Mouse (Mus musculus) liver, postnatal 0 days (tissue): ENCODE data around the gene Sirt7. TPM values are rescaled to one million over a fixed set of nuclear protein-coding genes. Genes with fewer than 3 reads are reported as not detected.

ENCODE experiments used
- ATAC-seq: fragments of 200-750 bp; cut with Nextera tagmentation; 2 replicates; pipeline ENCODE4 v1.8.0; 2017; ENCODE audit warnings: mild to moderate bottlenecking, moderate library complexity
- DNase-seq: peaks from one replicate; pipeline ENCODE4 v3.0.0-alpha.2; 2016
- H3K27ac ChIP-seq: fragments of 300-500 bp; sonication (generic); 2 replicates; pipeline ENCODE4 v1.5.1; 2014; ENCODE audit warnings: antibody characterized with exemption, moderate library complexity, mild to moderate bottlenecking, low read depth
- H3K27me3 ChIP-seq: fragments of 300-500 bp; sonication (generic); 2 replicates; pipeline ENCODE4 v1.6.1; 2014; ENCODE audit warnings: low read length, control low read depth, mixed read lengths; ENCODE audit not compliant: insufficient read depth
- H3K36me3 ChIP-seq: fragments of 300-500 bp; sonication (generic); replicated peaks from 2 replicates; pipeline ENCODE4 v1.6.1; 2014; ENCODE audit warnings: mild to moderate bottlenecking, control low read depth, low read length, moderate library complexity, mixed read lengths; ENCODE audit not compliant: insufficient read depth
- H3K4me1 ChIP-seq: fragments of 300-500 bp; sonication (generic); 2 replicates; pipeline ENCODE4 v1.6.1; 2014; ENCODE audit warnings: antibody characterized with exemption, mild to moderate bottlenecking, control low read depth; ENCODE audit not compliant: insufficient read depth
- H3K4me2 ChIP-seq: fragments of 300-500 bp; sonication (generic); 2 replicates; pipeline ENCODE4 v1.6.1; 2014; ENCODE audit warnings: low read depth, mild to moderate bottlenecking, low read length, moderate library complexity, mixed read lengths
- H3K4me3 ChIP-seq: fragments of 300-500 bp; sonication (generic); 2 replicates; pipeline ENCODE4 v1.5.1; 2014; ENCODE audit warnings: low read depth, low read length
- H3K9ac ChIP-seq: fragments of 300-500 bp; sonication (generic); replicated peaks from 2 replicates; pipeline ENCODE4 v1.6.1; 2014; ENCODE audit warnings: mild to moderate bottlenecking, moderate library complexity
- H3K9me3 ChIP-seq: fragments of 300-500 bp; sonication (generic); 2 replicates; pipeline ENCODE4 v1.6.1; 2016; ENCODE audit warnings: mild to moderate bottlenecking, control low read depth, low read length, mixed read lengths
- CTCF ChIP-seq: sonication (generic); IDR thresholded peaks from 2 replicates; pipeline ENCODE4 v1.5.1; 2016; ENCODE audit warnings: antibody characterized with exemption, low read depth
- EP300 ChIP-seq: IDR thresholded peaks from 2 replicates; pipeline ENCODE4 v1.6.1; 2016; ENCODE audit warnings: antibody characterized with exemption, low read depth, mild to moderate bottlenecking
- WGBS: fragments of 180-500 bp; shearing (Covaris S2); extraction: QIAGEN DNeasy Blood & Tissue Kit; methylation state at CpG from one replicate; pipeline ENCODE4 v1.1.7; 2014; ENCODE audit not compliant: insufficient replicate concordance; 5-methylcytosine and 5-hydroxymethylcytosine counted together
- polyA plus RNA-seq: library from polyadenylated mRNA; unstranded; fragments of >200 nt; fragmentation: Nextera tagmentation; extraction: Ambion mirVana; gene quantifications from 2 replicates; pipeline ENCODE4 v1.2.1, GENCODE M21; 2015

Sirt7 gene
- polyA plus RNA-seq, 1 experiment from 2014 or later, result 34.3 TPM

DNA sequence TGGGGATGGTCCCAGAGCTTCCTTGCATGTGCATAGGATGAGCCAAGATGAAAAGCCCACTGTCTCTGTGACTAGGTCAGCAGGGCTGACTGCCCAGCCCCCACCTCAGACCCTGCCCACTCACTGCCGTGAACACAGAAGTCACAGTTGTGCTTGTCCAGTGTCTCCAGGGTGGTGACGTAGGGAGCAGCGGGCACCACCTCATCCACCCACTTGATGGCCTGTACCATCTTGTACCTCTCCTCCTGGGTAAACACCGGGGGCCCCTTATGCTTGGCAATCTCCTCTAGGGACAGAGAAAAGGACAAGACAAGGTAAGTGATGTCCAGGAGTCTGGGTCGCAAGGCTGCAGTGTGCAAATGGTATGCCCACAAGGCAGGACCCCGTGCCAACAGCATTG lies 9.9 kb downstream of the Sirt7 start:
- Histone ChIP-seq H3K4me3 (0 out of 2 replicates have a peak overlapping the region, but pooled peaks have one; percentile 7), H3K4me1 (peaks cover 28% of the 10 kb centered on the region), H3K27me3 (no peaks in the 10 kb centered on the region), H3K27ac (peak overlapping the region; percentile 12; the same call in 1 of the 2 replicates), H3K4me2 (peak overlapping the region; percentile 98), H3K36me3 (peaks cover 56% of the 10 kb centered on the region), H3K9me3 (no peaks in the 10 kb centered on the region), H3K9ac (no peak overlapping the region; the same call in 1 of the 2 replicates)
- WGBS, result 86% methylated on average over 6 of the region's 6 CpGs
- no peak for ATAC-seq
- DNase-seq, result no peak
- TF ChIP-seq EP300, result no peak
- TF ChIP-seq CTCF, result no peak

GRCm38 (mm10) chr11:120613976-120614375 lies 11.1 kb downstream of the Sirt7 start:
- Histone ChIP-seq H3K27me3 (no peaks in the 10 kb centered on the region), H3K27ac (no peak overlapping the region), H3K9ac (no peak overlapping the region), H3K4me2 (no peak overlapping the region), H3K9me3 (no peaks in the 10 kb centered on the region), H3K36me3 (peaks cover 47% of the 10 kb centered on the region), H3K4me3 (no peak overlapping the region), H3K4me1 (peaks cover 33% of the 10 kb centered on the region)
- TF ChIP-seq EP300, result no peak
- TF ChIP-seq CTCF, result no peak
- 82% methylated on average over 8 of the region's 8 CpGs for WGBS
- DNase-seq, result no peak
- ATAC-seq, result no peak

DNA sequence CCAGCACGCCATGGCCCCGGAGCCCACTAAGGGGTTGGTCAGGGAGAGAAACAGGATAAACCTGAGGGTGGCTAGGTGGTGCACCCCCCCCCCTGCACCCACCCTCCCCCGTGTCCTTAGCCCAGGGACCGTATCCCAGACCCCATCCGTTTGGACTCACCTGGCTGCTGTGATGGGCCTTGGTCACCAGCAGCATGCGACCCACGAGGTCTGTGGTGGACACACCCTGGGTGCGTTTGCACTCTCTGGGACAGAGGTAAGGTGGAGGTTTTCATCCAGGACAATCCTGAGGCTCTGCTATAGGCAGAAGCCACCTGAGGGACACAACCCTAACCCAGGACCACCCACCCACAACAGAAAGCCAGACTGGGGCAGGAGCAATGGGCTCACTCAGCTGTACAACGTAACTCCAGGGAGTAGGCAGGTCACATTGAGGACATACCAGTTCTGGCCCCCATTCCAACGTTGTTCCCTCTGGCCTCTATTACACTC lies 11.5 kb downstream of the Sirt7 start:
- peaks cover 35% of the 10 kb centered on the region for H3K4me1 ChIP-seq
- no peaks in the 10 kb centered on the region for H3K9me3 ChIP-seq
- H3K4me2 ChIP-seq, result no peak overlapping the region
- H3K36me3 ChIP-seq, result peaks cover 43% of the 10 kb centered on the region
- no peaks in the 10 kb centered on the region for H3K27me3 ChIP-seq
- DNase-seq (no peak), ATAC-seq (no peak)
- H3K9ac ChIP-seq, result no peak overlapping the region
- H3K27ac ChIP-seq, result no peak overlapping the region; the same call in 1 of the 2 replicates
- H3K4me3 ChIP-seq, result no peak overlapping the region
- TF ChIP-seq EP300 (no peak), CTCF (no peak)
- 81% methylated on average over 10 of the region's 10 CpGs for WGBS

DNA sequence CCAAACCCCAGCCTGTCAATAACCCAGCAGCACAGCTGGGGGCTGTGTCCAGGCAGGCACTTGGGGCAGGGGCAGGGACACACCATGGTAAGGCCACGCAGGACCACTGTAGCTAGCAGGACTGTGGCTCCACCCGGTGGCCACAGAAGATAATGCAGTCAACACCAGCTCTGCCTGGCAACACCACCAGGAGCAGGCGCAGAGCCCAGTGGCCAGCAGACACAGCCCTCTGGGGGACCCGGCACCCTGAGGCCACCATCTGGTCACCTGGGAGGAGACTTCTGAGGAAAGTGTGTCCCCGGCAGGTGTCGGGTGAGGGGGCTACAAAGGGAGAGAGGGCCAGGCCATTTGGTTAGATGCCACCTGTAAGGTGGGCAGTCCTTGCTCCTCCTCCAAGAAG lies 12.3 kb downstream of the Sirt7 start:
- 43% methylated on average over 6 of the region's 6 CpGs for WGBS
- Histone ChIP-seq H3K4me1 (peaks cover 28% of the 10 kb centered on the region), H3K9me3 (no peaks in the 10 kb centered on the region), H3K9ac (no peak overlapping the region), H3K4me2 (no peak overlapping the region), H3K27ac (no peak overlapping the region), H3K36me3 (peaks cover 38% of the 10 kb centered on the region), H3K27me3 (no peaks in the 10 kb centered on the region), H3K4me3 (no peak overlapping the region)
- TF ChIP-seq CTCF (peak; percentile 96), EP300 (no peak)
- peak; percentile 87 for DNase-seq
- peak; percentile 16; the same call in 1 of the 2 replicates for ATAC-seq

DNA sequence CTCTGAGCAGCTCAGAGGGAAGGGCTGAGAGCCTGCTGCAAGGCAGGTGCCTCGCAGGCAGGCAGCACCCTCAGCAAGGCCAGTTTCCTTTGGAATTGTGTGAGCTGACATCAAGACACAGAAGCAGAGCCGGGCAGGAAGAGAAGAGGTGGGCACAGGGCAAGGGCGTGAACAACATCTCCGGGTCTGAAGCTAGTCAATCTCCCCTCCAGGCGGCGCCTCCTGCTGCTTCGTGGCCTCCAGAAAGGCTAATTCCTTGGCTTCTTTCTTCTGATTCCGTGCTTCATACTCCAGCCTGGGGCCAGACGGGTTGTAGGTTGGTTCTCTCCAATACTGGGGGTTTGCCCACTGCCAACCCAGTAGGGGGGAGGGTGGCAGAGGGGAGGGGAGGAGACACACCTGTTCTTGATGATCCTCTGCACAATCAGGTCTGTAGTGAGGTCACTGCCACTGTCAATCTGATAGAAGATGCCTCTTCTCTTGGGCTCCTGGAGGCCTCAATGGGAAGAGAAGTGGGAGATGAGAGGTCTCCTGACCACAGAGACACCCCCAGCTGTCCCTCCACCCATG lies 14.5 kb downstream of the Sirt7 start:
- Histone ChIP-seq H3K9me3 (no peaks in the 10 kb centered on the region), H3K4me3 (no peak overlapping the region), H3K4me1 (peaks cover 10% of the 10 kb centered on the region), H3K9ac (no peak overlapping the region), H3K27ac (no peak overlapping the region), H3K27me3 (no peaks in the 10 kb centered on the region), H3K36me3 (peaks cover 40% of the 10 kb centered on the region), H3K4me2 (no peak overlapping the region)
- ATAC-seq, result no peak
- TF ChIP-seq CTCF (no peak), EP300 (no peak)
- WGBS, result 84% methylated on average over 9 of the region's 9 CpGs
- DNase-seq, result no peak

DNA sequence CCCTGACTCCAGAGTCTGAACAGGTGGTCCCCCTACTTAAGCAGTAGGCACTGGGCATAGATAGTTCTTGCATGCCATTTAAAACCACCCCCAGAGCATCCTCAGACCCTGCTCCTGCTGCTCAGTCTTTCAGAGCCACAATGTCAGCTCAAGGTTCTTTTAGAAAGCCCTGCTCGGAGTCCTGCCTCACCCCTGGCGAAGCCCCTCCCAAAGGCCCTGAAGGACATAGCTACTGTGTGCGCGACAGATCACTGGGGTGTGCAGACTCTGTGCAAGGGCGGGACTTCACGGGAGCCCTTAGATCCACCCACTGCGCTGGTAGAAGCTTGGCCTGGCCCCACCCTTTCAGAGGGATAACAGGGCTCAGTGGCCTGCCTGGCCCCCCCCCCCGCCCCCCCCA lies 15.8 kb downstream of the Sirt7 start:
- Histone ChIP-seq H3K4me3 (no peak overlapping the region), H3K9me3 (no peaks in the 10 kb centered on the region), H3K27ac (peak overlapping the region; percentile 44; the same call in 1 of the 2 replicates), H3K4me2 (peak overlapping the region; percentile 64), H3K36me3 (peaks cover 46% of the 10 kb centered on the region), H3K27me3 (no peaks in the 10 kb centered on the region), H3K9ac (peak overlapping the region; percentile 49; the same call in 1 of the 2 replicates), H3K4me1 (peaks cover 10% of the 10 kb centered on the region)
- DNase-seq (no peak), ATAC-seq (peak; percentile 48)
- no peak for TF ChIP-seq CTCF
- WGBS, result 39% methylated on average over 7 of the region's 8 CpGs
